Mouse (Mus musculus) heart, embryonic 11.5 days (tissue): ENCODE measurements around the gene Sarm1. TPM values are rescaled to one million over a fixed set of nuclear protein-coding genes. Genes with fewer than 3 reads are reported as not detected.

ENCODE experiments used
- ATAC-seq: fragments of 200-750 bp; cut with Nextera tagmentation; replicated peaks from 2 replicates; pipeline ENCODE4 v1.8.0; 2017; ENCODE audit warnings: moderate library complexity; ENCODE audit not compliant: insufficient number of reproducible peaks, low FRiP score, low TSS enrichment
- H3K27ac ChIP-seq: fragments of 300-500 bp; sonication (generic); 2 replicates; pipeline ENCODE4 v1.5.1; 2014; ENCODE audit warnings: mild to moderate bottlenecking, low read depth, low read length
- H3K27me3 ChIP-seq: fragments of 300-500 bp; sonication (generic); 2 replicates; pipeline ENCODE4 v1.6.1; 2014; ENCODE audit warnings: mild to moderate bottlenecking, low read length, mixed read lengths; ENCODE audit not compliant: control insufficient read depth, insufficient read depth
- H3K36me3 ChIP-seq: fragments of 300-500 bp; sonication (generic); 2 replicates; pipeline ENCODE4 v1.6.1; 2014; ENCODE audit warnings: mild to moderate bottlenecking, low read length, moderate library complexity, mixed read lengths; ENCODE audit not compliant: control insufficient read depth, insufficient read depth
- H3K4me1 ChIP-seq: fragments of 300-500 bp; sonication (generic); 2 replicates; pipeline ENCODE4 v1.6.1; 2014; ENCODE audit warnings: low read length; ENCODE audit not compliant: control insufficient read depth, insufficient read depth
- H3K4me2 ChIP-seq: fragments of 300-500 bp; sonication (generic); 2 replicates; pipeline ENCODE4 v1.6.1; 2014; ENCODE audit warnings: mild to moderate bottlenecking, moderate library complexity
- H3K4me3 ChIP-seq: fragments of 300-500 bp; sonication (generic); 2 replicates; pipeline ENCODE4 v1.5.1; 2014; ENCODE audit warnings: low read depth, low read length
- H3K9ac ChIP-seq: fragments of 300-500 bp; sonication (generic); 2 replicates; pipeline ENCODE4 v1.6.1; 2014; ENCODE audit warnings: mild to moderate bottlenecking, low read depth, low read length, moderate library complexity
- H3K9me3 ChIP-seq: fragments of 300-500 bp; sonication (generic); replicated peaks from 2 replicates; pipeline ENCODE4 v1.6.1; 2016; ENCODE audit warnings: low read length; ENCODE audit not compliant: control insufficient read depth
- WGBS: fragments of 180-500 bp; shearing (Covaris S2); extraction: QIAGEN DNeasy Blood & Tissue Kit; methylation state at CpG from one replicate; pipeline ENCODE4 v1.1.7; 2014; ENCODE audit not compliant: insufficient replicate concordance; 5-methylcytosine and 5-hydroxymethylcytosine counted together
- polyA plus RNA-seq: library from polyadenylated mRNA; unstranded; fragments of >200 nt; fragmentation: Nextera tagmentation; extraction: Ambion mirVana; gene quantifications from 2 replicates; pipeline ENCODE4 v1.2.1, GENCODE M21; 2014

The Sarm1 gene
- polyA plus RNA-seq, 1 experiment from 2014 or later, result 0.39 TPM

DNA sequence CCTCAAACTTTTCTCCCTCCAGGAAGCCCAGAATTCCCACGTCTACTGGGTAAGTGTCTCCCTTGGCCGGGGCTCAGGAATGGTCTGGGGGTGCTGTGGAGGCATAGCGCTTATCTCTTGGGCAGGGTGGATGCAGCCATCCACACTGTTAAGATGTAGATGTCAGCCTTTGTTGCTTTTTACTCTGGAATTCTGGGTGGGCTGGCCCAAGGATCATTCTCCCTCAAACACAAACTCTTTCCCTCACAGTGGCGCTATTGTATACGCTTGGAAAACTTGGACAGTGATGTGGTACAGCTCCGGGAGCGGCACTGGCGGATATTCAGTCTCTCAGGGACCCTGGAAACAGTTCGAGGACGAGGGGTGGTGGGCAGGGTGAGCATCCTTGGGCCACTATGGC lies 21.4 kb upstream of the Sarm1 start:
- ATAC-seq, result no peak
- 85% methylated on average over 10 of the region's 10 CpGs for WGBS

DNA sequence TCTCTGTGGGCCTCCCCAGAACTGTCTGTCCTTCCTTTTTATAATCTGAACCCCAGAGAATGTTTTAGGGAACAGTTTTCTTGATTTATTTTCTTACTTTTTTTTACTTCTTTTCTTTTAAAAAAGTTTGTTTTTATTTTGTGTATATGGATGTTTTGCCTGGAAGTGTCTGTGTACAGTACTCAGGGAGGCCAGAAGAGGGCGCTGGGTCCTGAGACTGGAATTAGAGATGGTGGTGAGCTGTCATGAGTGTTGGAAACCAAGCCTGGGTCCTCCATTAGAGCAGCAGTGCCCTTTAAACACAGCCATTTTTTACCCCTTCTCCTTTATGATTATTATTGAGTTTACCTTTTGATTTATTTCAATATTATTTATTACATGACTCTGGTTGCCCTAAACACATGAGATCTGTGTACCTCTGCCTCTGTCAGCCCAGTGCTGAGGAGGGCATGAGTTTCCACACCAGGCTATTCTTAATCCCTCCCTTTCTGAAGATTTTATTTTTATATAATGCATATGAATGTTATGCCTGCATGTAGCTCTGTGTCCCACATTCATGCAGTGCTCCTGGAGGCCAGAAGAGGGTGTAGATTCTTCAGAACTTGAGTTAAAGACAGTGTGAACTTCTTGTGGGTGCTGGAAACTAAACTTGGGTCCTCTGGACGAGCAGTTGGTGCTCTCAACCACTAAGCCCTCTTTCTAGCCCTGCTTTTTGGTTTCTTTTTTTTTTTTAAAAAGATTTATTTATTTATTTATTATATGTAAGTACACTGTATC lies 18.2 kb upstream of the Sarm1 start:
- 65% methylated on average over 2 of the region's 2 CpGs for WGBS
- Histone ChIP-seq H3K4me2 (no peak overlapping the region), H3K9me3 (no peaks in the 10 kb centered on the region), H3K36me3 (peaks cover 39% of the 10 kb centered on the region), H3K9ac (no peak overlapping the region), H3K27me3 (no peaks in the 10 kb centered on the region), H3K27ac (no peak overlapping the region), H3K4me3 (no peak overlapping the region), H3K4me1 (peaks cover 14% of the 10 kb centered on the region)
- ATAC-seq, result no peak

More for the DNA sequence above, 21.4 kb upstream of the Sarm1 start:
- no peaks in the 10 kb centered on the region for H3K9me3 ChIP-seq
- H3K36me3 ChIP-seq, result peaks cover 56% of the 10 kb centered on the region
- no peaks in the 10 kb centered on the region for H3K4me1 ChIP-seq
- H3K9ac ChIP-seq, result no peak overlapping the region
- no peak overlapping the region for H3K27ac ChIP-seq
- no peak overlapping the region for H3K4me3 ChIP-seq
- H3K4me2 ChIP-seq, result no peak overlapping the region
- H3K27me3 ChIP-seq, result no peaks in the 10 kb centered on the region

DNA sequence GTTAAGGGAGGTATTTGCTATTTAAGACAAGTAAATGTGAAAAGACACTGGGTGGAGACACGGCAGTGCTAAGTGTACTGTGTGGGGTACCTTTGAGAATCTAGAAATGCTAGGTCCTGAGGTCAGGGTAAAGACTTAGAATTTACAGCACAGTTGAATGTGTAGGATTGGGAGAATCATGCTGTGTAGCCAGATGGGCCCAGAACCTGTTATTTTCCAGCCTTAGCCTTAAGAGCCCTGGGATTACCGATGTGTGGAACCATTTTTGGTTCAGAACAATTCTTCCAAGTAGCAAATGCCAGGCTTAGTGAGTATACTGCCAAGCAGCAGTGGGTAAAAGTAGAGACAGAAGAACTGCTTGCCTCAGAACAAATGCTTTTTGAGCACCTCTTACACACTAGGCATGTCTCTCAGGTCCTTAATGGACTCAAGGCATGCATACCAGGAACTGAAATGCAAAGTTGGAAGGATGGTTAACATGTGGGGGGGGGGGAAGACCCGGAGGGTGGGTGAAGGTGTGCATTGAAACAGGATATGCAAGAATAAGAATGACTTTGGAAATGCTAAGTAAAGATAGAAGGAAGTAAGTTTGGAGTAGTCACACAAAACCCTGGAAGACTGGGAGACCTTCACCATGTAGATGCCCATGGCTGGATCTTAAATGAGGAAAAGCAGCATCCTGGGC lies 15.7 kb upstream of the Sarm1 start:
- H3K4me1 ChIP-seq, result peaks cover 14% of the 10 kb centered on the region
- no peaks in the 10 kb centered on the region for H3K27me3 ChIP-seq
- 77% methylated on average over 3 of the region's 3 CpGs for WGBS
- peak overlapping the region; percentile 62 for H3K4me2 ChIP-seq
- H3K4me3 ChIP-seq, result peak overlapping the region; percentile 91
- no peaks in the 10 kb centered on the region for H3K9me3 ChIP-seq
- no peak for ATAC-seq
- no peak overlapping the region for H3K27ac ChIP-seq
- H3K36me3 ChIP-seq, result peaks cover 29% of the 10 kb centered on the region
- peak overlapping the region; percentile 99 for H3K9ac ChIP-seq

DNA sequence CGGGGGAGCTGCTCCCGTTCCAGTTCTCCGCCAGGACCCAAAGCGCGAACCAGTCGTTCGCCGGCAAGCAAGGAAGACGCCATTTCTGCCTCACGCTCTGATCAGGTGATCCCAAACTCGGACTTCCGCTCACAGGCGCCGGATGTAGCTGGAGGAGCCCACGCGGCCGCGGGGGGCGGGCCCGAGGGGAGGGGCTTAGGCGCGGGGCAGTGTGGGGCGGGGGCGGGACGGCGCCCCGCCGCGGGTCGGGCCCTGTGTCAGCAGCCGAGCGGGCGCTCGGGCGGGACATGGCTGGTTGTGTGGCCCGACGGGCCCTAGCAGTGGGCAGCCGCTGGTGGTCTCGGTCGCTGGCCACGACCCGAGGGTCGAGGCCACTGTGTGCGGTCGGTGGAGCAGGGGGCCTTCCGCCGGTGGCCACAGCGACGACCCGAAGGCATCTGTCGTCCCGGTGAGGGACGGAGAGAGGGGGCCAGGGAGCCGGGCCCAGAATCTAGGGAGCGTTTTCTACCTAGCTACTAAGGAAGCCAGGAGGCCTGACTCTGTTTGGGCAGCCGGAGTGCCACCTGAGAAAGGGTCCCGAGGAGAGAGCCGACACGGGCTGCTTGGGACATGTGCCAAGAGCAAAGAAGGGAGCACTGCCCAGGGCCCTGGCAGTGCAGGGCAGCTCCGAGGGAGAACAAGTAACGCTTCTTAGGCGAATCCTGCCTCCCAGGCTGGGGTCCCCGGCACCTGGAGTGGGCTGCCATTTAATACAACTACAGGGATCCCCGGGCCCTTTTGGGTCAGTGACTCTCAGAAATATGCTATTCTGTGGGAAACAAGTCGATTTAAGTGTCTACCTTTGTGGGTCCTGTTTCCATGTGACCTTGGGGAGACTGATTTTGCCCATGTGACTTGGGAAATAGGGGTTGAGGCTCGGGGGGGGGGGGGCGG lies 14.7 kb upstream of the Sarm1 start, which contains the start of the genes Tmem199 and Poldip2:
Gene Tmem199, minus strand, starts transcription at position 148 of the 933 bp plus-strand sequence.
Gene Poldip2, plus strand, starts transcription at position 169 of the 933 bp plus-strand sequence.
- under 1% methylated on average over 66 of the region's 67 CpGs for whole genome bisulfite sequencing
- ATAC-seq, result peak; percentile 93
- Histone ChIP-seq H3K4me1 (peaks cover 14% of the 10 kb centered on the region), H3K9me3 (no peaks in the 10 kb centered on the region), H3K27me3 (no peaks in the 10 kb centered on the region), H3K27ac (peak within 1 kb of the TSS; percentile 88), H3K4me3 (peak within 1 kb of the TSS; percentile 91), H3K9ac (peak within 1 kb of the TSS; percentile 99), H3K36me3 (peaks cover 23% of the 10 kb centered on the region), H3K4me2 (peak within 1 kb of the TSS; percentile 75)

DNA sequence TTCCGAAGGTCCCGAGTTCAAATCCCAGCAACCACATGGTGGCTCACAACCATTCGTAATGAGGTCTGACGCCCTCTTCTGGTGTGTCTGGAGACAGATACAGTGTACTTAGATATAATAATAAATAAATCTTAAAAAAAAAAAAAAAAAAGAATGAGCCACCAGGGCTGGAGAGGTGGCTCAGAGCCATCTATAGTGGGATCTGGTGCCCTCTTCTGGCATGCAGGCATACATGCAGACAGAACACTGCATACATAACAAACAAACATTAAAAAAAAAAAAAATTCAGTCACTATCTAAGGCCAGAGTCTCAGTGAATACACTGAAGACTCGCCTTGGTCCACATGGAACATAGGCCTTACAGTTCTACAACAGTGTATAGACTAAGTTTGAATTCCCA lies 11.6 kb upstream of the Sarm1 start:
- Histone ChIP-seq H3K9ac (no peak overlapping the region), H3K4me1 (peaks cover 14% of the 10 kb centered on the region)
- 78% methylated on average over 5 of the region's 5 CpGs for WGBS

DNA sequence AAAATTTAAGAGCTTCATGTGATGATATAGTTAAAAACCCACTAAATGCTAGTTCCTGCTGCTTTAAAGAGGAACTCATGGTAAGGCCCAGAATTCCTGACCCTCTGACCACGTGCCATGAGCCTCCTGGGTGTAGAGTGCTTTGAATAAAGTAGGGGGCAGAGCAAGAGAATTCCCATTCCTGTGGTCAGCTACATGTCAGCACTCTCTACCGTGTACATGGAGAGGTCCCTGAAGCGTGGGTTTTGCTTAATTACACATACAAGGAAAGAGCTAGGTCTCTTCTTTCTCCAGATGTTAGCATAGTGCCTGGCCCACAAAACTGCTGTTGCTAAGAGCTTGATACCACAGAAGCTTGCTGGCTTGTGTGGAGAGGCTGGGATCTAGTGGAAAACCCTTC lies 7.9 kb upstream of the Sarm1 start:
- Histone ChIP-seq H3K4me3 (no peak overlapping the region), H3K27ac (no peak overlapping the region), H3K9me3 (no peaks in the 10 kb centered on the region), H3K4me2 (no peak overlapping the region), H3K4me1 (no peaks in the 10 kb centered on the region), H3K27me3 (peaks cover 12% of the 10 kb centered on the region), H3K9ac (no peak overlapping the region), H3K36me3 (peaks cover 12% of the 10 kb centered on the region)
- ATAC-seq, result no peak
- 77% methylated on average over 3 of the region's 3 CpGs for WGBS

More for the DNA sequence above, 11.6 kb upstream of the Sarm1 start:
- Histone ChIP-seq H3K9me3 (no peaks in the 10 kb centered on the region), H3K36me3 (peaks cover 12% of the 10 kb centered on the region), H3K27ac (no peak overlapping the region), H3K4me2 (no peak overlapping the region), H3K27me3 (no peaks in the 10 kb centered on the region), H3K4me3 (no peak overlapping the region)
- no peak for ATAC-seq

DNA sequence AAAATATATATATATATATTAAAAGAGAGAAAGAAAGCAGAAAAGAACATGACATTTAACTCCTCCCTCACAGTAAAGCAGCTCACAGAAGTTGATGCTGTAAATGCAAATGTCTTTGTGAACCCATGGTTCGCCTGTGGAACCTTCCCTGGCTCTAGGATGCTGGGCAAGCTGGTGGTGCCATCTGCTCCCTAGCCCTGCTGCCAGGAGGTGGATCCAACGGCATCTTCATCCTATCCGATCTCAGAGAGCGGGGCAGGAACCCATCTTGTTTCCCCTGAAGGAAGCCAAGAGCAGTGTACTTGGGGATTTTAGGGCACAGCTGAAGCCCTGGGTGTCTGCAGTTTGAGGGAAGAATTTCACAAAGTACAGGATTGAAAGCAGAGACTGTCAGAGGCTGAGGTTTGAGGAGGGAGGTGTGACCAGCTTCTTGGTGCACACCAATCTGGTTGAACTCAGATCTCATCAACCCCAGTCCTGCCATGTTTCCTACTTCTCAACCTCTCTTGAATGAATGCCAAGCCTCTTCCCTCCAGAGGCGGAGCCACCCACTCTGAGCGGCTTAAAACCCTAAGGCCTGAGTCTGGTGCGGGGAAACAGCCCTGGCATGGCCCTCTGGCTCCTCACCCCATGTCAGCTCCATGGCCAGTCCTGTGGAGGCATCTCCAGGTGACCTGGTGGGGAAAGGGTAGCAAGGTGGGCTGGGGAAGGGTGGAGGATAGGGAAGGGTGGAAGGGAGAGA lies 5.5 kb upstream of the Sarm1 start, which contains the start of gene Sebox:
Gene Sebox, plus strand, starts transcription at position 539 of the 742 bp plus-strand sequence.
- Histone ChIP-seq H3K27ac (no peak within 1 kb of the TSS), H3K9me3 (no peaks in the 10 kb centered on the region), H3K27me3 (peaks cover 34% of the 10 kb centered on the region), H3K4me1 (no peaks in the 10 kb centered on the region), H3K4me2 (no peak within 1 kb of the TSS), H3K36me3 (peaks cover 5% of the 10 kb centered on the region), H3K4me3 (no peak within 1 kb of the TSS), H3K9ac (no peak within 1 kb of the TSS)
- ATAC-seq, result no peak
- WGBS, result 69% methylated on average over 7 of the region's 7 CpGs
